Mouse (Mus musculus) CH12.LX (cell line): ENCODE results near the gene Siglecf. TPM values are rescaled to one million over a fixed set of nuclear protein-coding genes. Genes with fewer than 3 reads are reported as not detected.

Experiments used
- DNase-seq: peaks from one replicate; pipeline ENCODE4 v3.0.0-alpha.2; 2013; ENCODE audit errors: extremely low read depth
- H3K27ac ChIP-seq: 2 replicates; pipeline ENCODE4 v1.5.1; 2012; ENCODE audit warnings: low read depth, mild to moderate bottlenecking, control low read depth, moderate library complexity; ENCODE audit not compliant: insufficient read depth
- H3K27me3 ChIP-seq: replicated peaks from 2 replicates; pipeline ENCODE3; 2012; ENCODE audit warnings: inconsistent platforms
- H3K36me3 ChIP-seq, 2 experiments: replicated peaks in 1 of 2; 2 replicates each; pipeline versions ENCODE3 to v1.6.1; 2012; ENCODE audit warnings: inconsistent platforms in 1 of 2, low read length in 1 of 2, mild to moderate bottlenecking in 1 of 2, mixed read lengths in 1 of 2, moderate library complexity in 1 of 2; ENCODE audit not compliant: control insufficient read depth in 1 of 2, insufficient read depth in 1 of 2
- H3K4me1 ChIP-seq, 2 experiments: 2 replicates each; pipeline ENCODE4 v1.6.1; 2012; ENCODE audit warnings: inconsistent platforms in 1 of 2, moderate library complexity in 1 of 2; ENCODE audit not compliant: insufficient read depth in 2 of 2, control insufficient read depth in 1 of 2
- H3K4me2 ChIP-seq: 2 replicates; pipeline ENCODE4 v1.6.1; 2012; ENCODE audit warnings: low read depth, mild to moderate bottlenecking, control low read depth; ENCODE audit not compliant: poor library complexity, insufficient read depth, severe bottlenecking
- H3K4me3 ChIP-seq, 3 experiments: fragments of 150-350 bp in 1 of 3; sonication (generic) in 1 of 3; replicated peaks in 1 of 3; 2 replicates each; pipeline versions ENCODE3 to v1.5.1; 2011 to 2012; ENCODE audit warnings: low read depth in 2 of 3, low read length in 2 of 3, mild to moderate bottlenecking in 2 of 3, moderate library complexity in 2 of 3, control low read depth in 1 of 3, improper control_type of control experiment in 1 of 3, inconsistent platforms in 1 of 3, mixed read lengths in 1 of 3; ENCODE audit not compliant: poor library complexity in 1 of 3
- H3K79me2 ChIP-seq: replicated peaks from 2 replicates; pipeline ENCODE4 v1.6.1; 2012; ENCODE audit warnings: mild to moderate bottlenecking, moderate library complexity; ENCODE audit not compliant: control insufficient read depth, poor library complexity, insufficient read depth, severe bottlenecking; ENCODE audit errors: extremely low read depth
- H3K9ac ChIP-seq: 2 replicates; pipeline ENCODE4 v1.6.1; 2012; ENCODE audit warnings: low read depth, mild to moderate bottlenecking, control low read depth, moderate library complexity; ENCODE audit not compliant: insufficient read depth
- H3K9me3 ChIP-seq: replicated peaks from 2 replicates; pipeline ENCODE3; 2012; ENCODE audit warnings: low read length, inconsistent platforms, mixed read lengths
- BHLHE40 ChIP-seq: IDR thresholded peaks from 2 replicates; pipeline ENCODE4 v1.6.1; 2011; ENCODE audit warnings: mild to moderate bottlenecking, low read depth, low read length, improper control_type of control experiment
- CHD1 ChIP-seq: IDR thresholded peaks from 2 replicates; pipeline ENCODE4 v1.6.1; 2012; ENCODE audit warnings: low read depth, low read length, improper control_type of control experiment, inconsistent platforms
- CTCF ChIP-seq, 2 experiments: IDR thresholded peaks in 1 of 2; conservative IDR thresholded peaks in 1 of 2; 2 replicates each; pipeline ENCODE4 v1.5.1; 2011 to 2012; ENCODE audit warnings: low read depth in 2 of 2, low read length in 2 of 2, improper control_type of control experiment in 1 of 2, inconsistent platforms in 1 of 2, mild to moderate bottlenecking in 1 of 2, moderate library complexity in 1 of 2
- E2F4 ChIP-seq: IDR thresholded peaks from 2 replicates; pipeline ENCODE4 v1.6.1; 2011; ENCODE audit warnings: low read depth, low read length, improper control_type of control experiment; ENCODE audit not compliant: insufficient replicate concordance
- EP300 ChIP-seq: IDR thresholded peaks from 2 replicates; pipeline ENCODE4 v1.6.1; 2011; ENCODE audit warnings: low read length, improper control_type of control experiment
- ETS1 ChIP-seq: conservative IDR thresholded peaks from 2 replicates; pipeline ENCODE4 v1.6.1; 2012; ENCODE audit warnings: low read depth, mild to moderate bottlenecking, inconsistent platforms, low read length, improper control_type of control experiment, moderate library complexity
- HCFC1 ChIP-seq: IDR thresholded peaks from 2 replicates; pipeline ENCODE4 v1.6.1; 2012; ENCODE audit warnings: low read depth, mild to moderate bottlenecking, inconsistent platforms, low read length, improper control_type of control experiment
- IRF4 ChIP-seq: IDR thresholded peaks from 2 replicates; pipeline ENCODE4 v1.6.1; 2014; ENCODE audit warnings: low read depth, mild to moderate bottlenecking, inconsistent platforms, low read length, improper control_type of control experiment
- JUND ChIP-seq: conservative IDR thresholded peaks from 2 replicates; pipeline ENCODE4 v1.6.1; 2011; ENCODE audit warnings: low read depth, low read length, improper control_type of control experiment
- KAT2A ChIP-seq: IDR thresholded peaks from 2 replicates; pipeline ENCODE4 v1.6.1; 2012; ENCODE audit warnings: low read length, improper control_type of control experiment, inconsistent platforms; ENCODE audit not compliant: insufficient replicate concordance
- MAFK ChIP-seq: IDR thresholded peaks from 2 replicates; pipeline ENCODE4 v1.6.1; 2011; ENCODE audit warnings: low read length, improper control_type of control experiment; ENCODE audit not compliant: insufficient replicate concordance
- MAZ ChIP-seq: IDR thresholded peaks from 2 replicates; pipeline ENCODE4 v1.6.1; 2012; ENCODE audit warnings: low read depth, mild to moderate bottlenecking, inconsistent platforms, low read length, improper control_type of control experiment, moderate library complexity
- MYC ChIP-seq: IDR thresholded peaks from 2 replicates; pipeline ENCODE4 v1.6.1; 2011; ENCODE audit warnings: low read depth, mild to moderate bottlenecking, improper control_type of control experiment, low read length
- NELFE ChIP-seq: IDR thresholded peaks from 2 replicates; pipeline ENCODE4 v1.6.1; 2011; ENCODE audit warnings: low read depth, low read length, improper control_type of control experiment
- NRF1 ChIP-seq: IDR thresholded peaks from 2 replicates; pipeline ENCODE4 v1.6.1; 2014; ENCODE audit warnings: low read depth, mild to moderate bottlenecking, inconsistent platforms, low read length, improper control_type of control experiment, moderate library complexity
- PAX5 ChIP-seq: IDR thresholded peaks from 2 replicates; pipeline ENCODE4 v1.6.1; 2012; ENCODE audit warnings: low read length, inconsistent platforms, mixed read lengths
- POLR2A ChIP-seq: IDR thresholded peaks from 2 replicates; pipeline ENCODE4 v1.6.1; 2011; ENCODE audit warnings: low read depth, mild to moderate bottlenecking, improper control_type of control experiment, low read length
- RAD21 ChIP-seq: IDR thresholded peaks from 2 replicates; pipeline ENCODE4 v1.6.1; 2011; ENCODE audit warnings: low read depth, mild to moderate bottlenecking, low read length, improper control_type of control experiment, moderate library complexity
- SIN3A ChIP-seq: IDR thresholded peaks from 2 replicates; pipeline ENCODE4 v1.6.1; 2012; ENCODE audit warnings: low read length, improper control_type of control experiment, inconsistent platforms
- SMC3 ChIP-seq: IDR thresholded peaks from 2 replicates; pipeline ENCODE4 v1.6.1; 2011; ENCODE audit warnings: low read depth, low read length, improper control_type of control experiment
- TCF12 ChIP-seq: IDR thresholded peaks from 2 replicates; pipeline ENCODE4 v1.6.1; 2014; ENCODE audit warnings: low read depth, mild to moderate bottlenecking, inconsistent platforms, low read length, improper control_type of control experiment
- UBTF ChIP-seq: IDR thresholded peaks from 2 replicates; pipeline ENCODE4 v1.6.1; 2012; ENCODE audit warnings: low read depth, mild to moderate bottlenecking, inconsistent platforms, low read length, improper control_type of control experiment, moderate library complexity
- USF1 ChIP-seq: IDR thresholded peaks from 2 replicates; pipeline ENCODE4 v1.6.1; 2014; ENCODE audit warnings: low read depth, mild to moderate bottlenecking, inconsistent platforms, low read length, improper control_type of control experiment
- USF2 ChIP-seq: conservative IDR thresholded peaks from 2 replicates; pipeline ENCODE4 v1.6.1; 2011; ENCODE audit warnings: low read depth, low read length, improper control_type of control experiment
- ZC3H11A ChIP-seq: IDR thresholded peaks from 2 replicates; pipeline ENCODE4 v1.6.1; 2012; ENCODE audit warnings: low read depth, mild to moderate bottlenecking, inconsistent platforms, low read length, improper control_type of control experiment
- ZKSCAN1 ChIP-seq: IDR thresholded peaks from 2 replicates; pipeline ENCODE4 v1.6.1; 2012; ENCODE audit warnings: low read depth, inconsistent platforms, low read length, improper control_type of control experiment, borderline replicate concordance
- ZMIZ1 ChIP-seq: IDR thresholded peaks from 2 replicates; pipeline ENCODE4 v1.6.1; 2012; ENCODE audit warnings: low read depth, mild to moderate bottlenecking, inconsistent platforms, low read length, improper control_type of control experiment
- ZNF384 ChIP-seq: IDR thresholded peaks from 2 replicates; pipeline ENCODE4 v1.6.1; 2012; ENCODE audit warnings: low read depth, low read length, improper control_type of control experiment, inconsistent platforms
- dilution Hi-C: fragments of 300-500 bp; cut with MboI; formaldehyde crosslinking; loops from 2 replicates; pipeline ENCODE4 v1.14.3; 2020; ENCODE audit warnings: low sequenced_read_pairs; ENCODE audit not compliant: extremely low pct_unique_long_range_greater_than_20kb, extremely low pct_ligation_motif_present
- in situ Hi-C: fragments of 300-500 bp; cut with MboI; formaldehyde crosslinking; loops from 3 replicates; pipeline ENCODE4 v1.14.3; 2019; ENCODE audit warnings: low sequenced_read_pairs, low pct_ligation_motif_present, low pct_unique_long_range_greater_than_20kb, mixed read lengths
- polyA plus RNA-seq: library from polyadenylated mRNA; unstranded; fragments of >175 nt; gene quantifications from 2 replicates; pipeline ENCODE4 v1.2.1, GENCODE M21; 2012; ENCODE audit warnings: low read depth; ENCODE audit not compliant: insufficient read length
- total RNA-seq, 2 experiments: library from RNA; depleted of rRNA; stranded (reverse); fragments of 300-350 nt in 1 of 2; fragments of >200 nt in 1 of 2; gene quantifications; 2 replicates each; pipeline ENCODE4 v1.2.3; 2012 to 2014

Gene Siglecf
- total and polyA plus RNA-seq, 3 experiments: 0.34 to 1.7 (median 0.66) TPM

GRCm38 (mm10) chr7:43378226-43378625 lies 27.1 kb downstream of the Siglecf start:
- Histone ChIP-seq H3K36me3 (no peaks in the 10 kb centered on the region), H3K4me2 (no peak overlapping the region), H3K4me1 (peaks cover 3 to 10% of the 10 kb centered on the region in 2 experiments; a peak in 3 of 4 replicates), H3K4me3 (no peak overlapping the region), H3K9ac (no peak overlapping the region), H3K27ac (no peak overlapping the region), H3K9me3 (peaks cover 5% of the 10 kb centered on the region), H3K27me3 (no peaks in the 10 kb centered on the region), H3K79me2 (no peaks in the 10 kb centered on the region)
- in situ Hi-C loops (no loop called here), dilution Hi-C loops (no loop called here)
- TF ChIP-seq CTCF (conservative IDR thresholded peaks at IDR 0.05 in 1 of 2, IDR thresholded peaks at IDR 0.05 in 1 of 2; ENCODE audit: low read depth in 2 of 2, low read length in 2 of 2) (peak; percentile 85 to 87), PAX5 (no peak), NRF1 (no peak), MYC (0 out of 2 replicates have a peak, but pooled peaks have one; percentile 61), KAT2A (no peak), ZKSCAN1 (no peak), ZC3H11A (no peak), JUND (no peak), TCF12 (no peak), ZNF384 (peak; percentile 72), USF1 (no peak), CHD1 (no peak), ETS1 (no peak), POLR2A (no peak), EP300 (no peak), NELFE (no peak), SMC3 (peak; percentile 81), SIN3A (no peak), MAZ (no peak), RAD21 (peak; percentile 79), IRF4 (no peak), ZMIZ1 (no peak)
- DNase-seq: peak; percentile 67

DNA sequence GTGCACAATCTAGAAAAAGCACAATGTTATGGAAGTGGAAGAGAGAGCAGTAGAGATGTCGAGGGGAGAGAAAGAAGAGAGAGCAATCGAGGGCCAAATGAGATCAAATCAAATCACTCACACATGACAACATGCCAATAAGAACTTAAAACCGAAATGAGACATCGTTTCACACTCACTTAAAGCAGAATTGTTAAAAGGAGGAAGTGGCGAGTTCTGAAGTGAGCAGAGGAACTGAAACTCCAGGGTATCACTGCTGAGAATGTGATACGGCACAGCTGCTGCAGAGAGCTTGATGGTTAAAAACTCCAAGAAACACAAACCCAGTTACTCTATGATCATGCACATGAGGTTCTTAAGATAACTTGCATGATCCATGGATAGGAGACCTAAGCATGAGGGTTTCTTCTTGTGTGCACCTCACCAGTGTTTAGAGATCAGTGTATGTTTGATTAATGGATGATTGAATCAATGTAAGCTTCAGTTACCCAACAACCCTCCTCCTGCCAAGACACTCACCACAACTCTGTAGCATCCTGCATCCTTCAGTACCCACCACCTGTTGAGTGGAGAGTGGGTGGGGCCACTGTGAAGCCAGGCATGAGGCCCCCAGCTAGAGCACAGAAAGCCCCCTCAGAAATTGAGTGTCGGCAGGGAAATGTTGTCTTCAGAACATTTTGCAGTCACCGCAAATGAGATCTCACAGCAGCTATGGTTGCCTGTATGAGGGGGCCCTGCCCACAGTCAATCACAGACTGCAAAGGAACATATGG lies 41.4 kb downstream of the Siglecf start:
- H3K4me1 ChIP-seq: peaks cover 10 to 55% of the 10 kb centered on the region in 2 experiments
- DNase-seq: peak; percentile 91
- H3K27me3 ChIP-seq: no peaks in the 10 kb centered on the region
- no peaks in the 10 kb centered on the region for H3K36me3 ChIP-seq
- no peak overlapping the region for H3K4me3 ChIP-seq
- in situ Hi-C loops (no loop called here), dilution Hi-C loops (no loop called here)
- no peaks in the 10 kb centered on the region for H3K79me2 ChIP-seq
- H3K27ac ChIP-seq: peak overlapping the region; percentile 68
- H3K9ac ChIP-seq: no peak overlapping the region
- no peaks in the 10 kb centered on the region for H3K9me3 ChIP-seq
- H3K4me2 ChIP-seq: peak overlapping the region; percentile 88
- TF ChIP-seq PAX5 (no peak), E2F4 (no peak), SMC3 (no peak), MAFK (peak; percentile 63; the same call in 1 of the 2 replicates), ZC3H11A (no peak), SIN3A (peak; percentile 78; the same call in 1 of the 2 replicates), NRF1 (0 out of 2 replicates have a peak, but pooled peaks have one; percentile 13), EP300 (peak; percentile 100), CTCF (conservative IDR thresholded peaks at IDR 0.05 in 1 of 2, IDR thresholded peaks at IDR 0.05 in 1 of 2; ENCODE audit: low read depth in 2 of 2, low read length in 2 of 2) (no peak), CHD1 (no peak), TCF12 (peak; percentile 94), USF1 (no peak), POLR2A (no peak), KAT2A (no peak), JUND (peak; percentile 75), UBTF (no peak), HCFC1 (no peak), IRF4 (peak; percentile 99), BHLHE40 (peak; percentile 82), RAD21 (no peak; the same call in 1 of the 2 replicates), NELFE (no peak), USF2 (no peak), ZKSCAN1 (no peak)
